Mouse (Mus musculus) heart, postnatal 0 days (tissue): Measurements from ENCODE around the gene Nacc2. TPM values are rescaled to one million over a fixed set of nuclear protein-coding genes. Genes with fewer than 3 reads are reported as not detected.
A peak's percentile ranks its signal among the peaks of the same experiment; 100 is the strongest.

ENCODE experiments used
- ATAC-seq: fragments of 200-750 bp; cut with Nextera tagmentation; 2 replicates; pipeline ENCODE4 v1.8.0; 2017; ENCODE audit warnings: low read depth, moderate number of reproducible peaks, moderate library complexity; ENCODE audit not compliant: insufficient read depth
- DNase-seq: peaks from one replicate; pipeline ENCODE4 v3.0.0-alpha.2; 2016; ENCODE audit warnings: low spot score
- H3K27ac ChIP-seq: fragments of 300-500 bp; sonication (generic); 2 replicates; pipeline ENCODE4 v1.5.1; 2014; ENCODE audit warnings: low read depth, mild to moderate bottlenecking
- H3K27me3 ChIP-seq: fragments of 300-500 bp; sonication (generic); 2 replicates; pipeline ENCODE4 v1.6.1; 2014; ENCODE audit warnings: low read length, mixed read lengths; ENCODE audit not compliant: control insufficient read depth, insufficient read depth
- H3K36me3 ChIP-seq: fragments of 300-500 bp; sonication (generic); replicated peaks from 2 replicates; pipeline ENCODE4 v1.6.1; 2014; ENCODE audit warnings: low read length, mixed read lengths; ENCODE audit not compliant: control insufficient read depth, insufficient read depth
- H3K4me1 ChIP-seq: fragments of 300-500 bp; sonication (generic); 2 replicates; pipeline ENCODE4 v1.6.1; 2014; ENCODE audit warnings: antibody characterized with exemption; ENCODE audit not compliant: control insufficient read depth, insufficient read depth
- H3K4me2 ChIP-seq: fragments of 300-500 bp; sonication (generic); 2 replicates; pipeline ENCODE4 v1.6.1; 2014; ENCODE audit warnings: low read depth, mild to moderate bottlenecking, low read length, moderate library complexity
- H3K4me3 ChIP-seq: fragments of 300-500 bp; sonication (generic); 2 replicates; pipeline ENCODE4 v1.5.1; 2014; ENCODE audit warnings: low read depth, low read length
- H3K9ac ChIP-seq: fragments of 300-500 bp; sonication (generic); replicated peaks from 2 replicates; pipeline ENCODE4 v1.6.1; 2014; ENCODE audit warnings: low read depth, low read length, mixed read lengths
- H3K9me3 ChIP-seq: fragments of 300-500 bp; sonication (generic); replicated peaks from 2 replicates; pipeline ENCODE4 v1.6.1; 2016; ENCODE audit warnings: low read length; ENCODE audit not compliant: control insufficient read depth
- CTCF ChIP-seq: IDR thresholded peaks from 2 replicates; pipeline ENCODE4 v1.5.1; 2016; ENCODE audit warnings: antibody characterized with exemption, control low read depth, low read depth
- EP300 ChIP-seq: IDR thresholded peaks from 2 replicates; pipeline ENCODE4 v1.6.1; 2016; ENCODE audit warnings: antibody characterized with exemption, low read depth
- WGBS: fragments of 180-500 bp; shearing (Covaris S2); extraction: QIAGEN DNeasy Blood & Tissue Kit; methylation state at CpG from one replicate; pipeline ENCODE4 v1.1.7; 2014; 5-methylcytosine and 5-hydroxymethylcytosine counted together
- polyA plus RNA-seq: library from polyadenylated mRNA; unstranded; fragments of >200 nt; fragmentation: Nextera tagmentation; extraction: Ambion mirVana; gene quantifications from 2 replicates; pipeline ENCODE4 v1.2.1, GENCODE M21; 2015
- total RNA-seq: library from RNA; depleted of rRNA; stranded (reverse); fragments of >200 nt; gene quantifications from 2 replicates; pipeline ENCODE4 v1.2.3, GENCODE M21; 2014; ENCODE audit warnings: low replicate concordance

The Nacc2 gene
- total and polyA plus RNA-seq, 2 experiments from 2014 or later = 6.9 to 20.6 TPM

DNA sequence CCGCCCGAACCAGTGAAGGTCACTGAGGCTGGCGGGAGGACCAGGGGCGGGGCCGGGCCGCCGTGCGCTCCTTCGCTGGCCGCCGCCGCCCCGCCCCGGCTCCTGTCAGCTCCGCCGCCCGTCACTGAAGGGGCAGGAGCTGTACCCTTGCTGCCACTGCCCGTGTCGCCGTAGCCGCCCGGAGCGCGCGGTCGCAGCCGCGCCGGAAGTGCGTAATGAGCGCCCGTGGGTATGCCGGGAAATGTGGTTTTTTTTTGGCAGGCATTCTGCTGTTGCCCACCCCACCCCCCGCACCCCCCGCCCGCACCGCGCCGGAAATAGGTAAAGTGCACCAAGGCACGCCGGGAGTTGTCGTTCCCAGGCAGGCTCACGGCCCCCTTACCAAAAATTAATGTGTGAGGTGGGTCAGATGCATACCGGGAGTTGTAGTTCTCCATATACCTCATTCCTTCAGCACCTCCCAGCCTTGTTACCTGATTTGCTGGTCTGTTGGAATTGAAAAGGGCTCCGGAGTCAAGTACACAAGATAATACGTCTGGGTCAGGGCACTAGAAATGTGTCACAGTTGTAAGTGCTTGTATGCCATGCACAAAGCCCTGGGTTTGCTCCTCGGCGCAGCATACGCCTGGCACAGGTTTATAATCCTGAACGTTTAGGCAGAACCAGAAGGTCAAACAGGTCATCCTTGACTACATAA lies 101.3 kb downstream of the Nacc2 start, which contains the start of gene Ubac1:
Ubac1 (minus strand) TSS at position 187 of the 697 bp plus-strand sequence.
- TF ChIP-seq CTCF (no peak), EP300 (no peak; the same call in 1 of the 2 replicates)
- DNase-seq = peak; percentile 93
- H3K4me2 ChIP-seq = peak within 1 kb of the TSS; percentile 96
- H3K9me3 ChIP-seq = no peaks in the 10 kb centered on the region
- H3K4me3 ChIP-seq = peak within 1 kb of the TSS; percentile 90
- no peaks in the 10 kb centered on the region for H3K27me3 ChIP-seq
- ATAC-seq = peak; percentile 95
- H3K4me1 ChIP-seq = peaks cover 26% of the 10 kb centered on the region
- no peaks in the 10 kb centered on the region for H3K36me3 ChIP-seq
- 6% methylated on average over 43 of the region's 50 CpGs for WGBS
- peak within 1 kb of the TSS; percentile 93 for H3K27ac ChIP-seq
- H3K9ac ChIP-seq = peak within 1 kb of the TSS; percentile 64

DNA sequence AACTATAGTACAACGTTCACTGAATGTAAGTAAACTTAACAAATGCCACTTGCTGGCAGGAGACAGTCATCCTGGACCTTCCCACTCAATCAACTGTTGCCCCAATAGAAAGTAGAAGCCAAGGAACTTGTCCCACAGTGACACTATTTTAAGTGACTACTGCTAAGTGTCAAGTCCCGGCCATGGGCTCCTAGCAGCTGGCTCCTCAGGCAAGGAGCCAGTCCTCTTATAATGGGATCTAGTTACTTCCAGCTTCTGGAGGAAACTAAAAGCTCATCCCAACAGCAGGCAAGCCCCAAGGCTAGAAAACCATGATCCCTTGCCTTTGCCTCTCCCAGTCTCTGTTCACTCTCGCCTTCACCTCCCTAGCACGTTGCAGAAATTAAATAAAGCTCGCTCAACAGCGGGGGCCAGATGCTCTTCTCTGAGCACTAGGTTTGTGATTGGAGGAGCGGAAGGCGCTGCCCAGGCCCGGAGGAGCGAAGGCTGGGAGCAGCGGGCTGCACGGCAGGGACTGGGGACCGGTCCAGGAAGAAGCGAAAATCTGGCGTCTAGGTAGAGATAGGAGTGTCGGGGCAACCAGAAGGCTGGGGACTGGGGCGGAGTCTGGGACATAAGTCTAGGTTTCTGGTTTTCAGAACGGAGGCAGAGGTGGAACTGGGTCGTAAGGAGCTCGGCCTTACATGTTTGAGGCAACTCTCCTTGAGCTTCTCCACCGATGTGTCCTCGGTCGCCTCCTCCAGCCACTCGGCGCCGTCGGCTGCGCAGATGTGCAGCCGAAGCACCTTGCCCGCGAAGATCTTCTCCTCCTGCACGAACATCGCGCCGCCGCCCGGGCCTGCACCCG lies 102.1 kb downstream of the Nacc2 start:
- under 1% methylated on average over 37 of the region's 38 CpGs for WGBS
- H3K27me3 ChIP-seq = no peaks in the 10 kb centered on the region
- H3K9ac ChIP-seq = peak overlapping the region; percentile 64
- H3K4me2 ChIP-seq = peak overlapping the region; percentile 96
- ATAC-seq = peak; percentile 43
- TF ChIP-seq CTCF (no peak), EP300 (peak; percentile 50; the same call in 1 of the 2 replicates)
- no peaks in the 10 kb centered on the region for H3K9me3 ChIP-seq
- DNase-seq = peak; percentile 55
- H3K36me3 ChIP-seq = peaks cover 4% of the 10 kb centered on the region; the same call in 1 of the 2 replicates
- peak overlapping the region; percentile 93 for H3K27ac ChIP-seq
- H3K4me3 ChIP-seq = peak overlapping the region; percentile 90
- peaks cover 26% of the 10 kb centered on the region for H3K4me1 ChIP-seq

DNA sequence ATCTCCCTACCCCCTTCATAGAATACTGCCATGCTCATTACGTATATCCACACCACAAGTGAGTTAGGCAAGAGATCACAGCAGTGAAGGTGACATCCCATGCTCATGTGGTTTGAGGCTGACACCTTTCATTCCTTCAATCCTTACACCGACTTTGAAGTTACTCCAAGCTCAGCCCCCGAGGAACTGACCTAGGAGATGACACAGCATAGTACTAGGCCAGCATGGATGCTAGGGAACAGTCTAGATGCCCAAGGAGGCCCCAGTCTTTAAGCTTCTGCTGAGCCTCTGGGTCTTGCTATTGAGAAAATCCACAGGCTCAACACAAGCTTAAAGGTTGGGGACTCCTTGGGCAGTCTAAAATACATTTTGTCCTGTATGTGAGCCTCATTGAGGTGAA lies 103.1 kb downstream of the Nacc2 start:
- WGBS = 62% methylated on average over 3 of the region's 3 CpGs

DNA sequence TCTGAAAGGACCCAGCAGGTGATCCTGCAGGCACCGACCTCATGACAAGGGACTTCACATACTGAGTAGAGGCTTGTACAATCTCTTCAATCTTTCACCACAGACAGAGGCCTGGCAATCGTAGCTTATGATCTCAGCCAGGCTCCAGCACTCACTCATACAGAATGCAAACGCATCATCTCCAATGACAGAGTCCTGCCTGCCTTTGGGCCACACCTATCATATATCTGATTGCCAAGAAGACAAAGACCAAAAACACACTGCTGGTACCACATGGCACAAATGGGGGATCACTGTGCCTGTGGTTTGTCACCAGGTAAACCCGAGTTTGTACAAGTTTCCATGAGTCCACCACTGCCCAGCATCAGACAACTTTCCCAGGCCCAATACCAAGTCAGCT lies 105.7 kb downstream of the Nacc2 start:
- Histone ChIP-seq H3K9ac (no peak overlapping the region), H3K36me3 (peaks cover 39% of the 10 kb centered on the region), H3K4me1 (peaks cover 26% of the 10 kb centered on the region), H3K4me3 (no peak overlapping the region), H3K9me3 (no peaks in the 10 kb centered on the region), H3K27ac (no peak overlapping the region), H3K4me2 (no peak overlapping the region), H3K27me3 (no peaks in the 10 kb centered on the region)
- 55% methylated on average over 4 of the region's 4 CpGs for WGBS
- ATAC-seq (no peak), DNase-seq (no peak)
- TF ChIP-seq EP300 (no peak), CTCF (no peak)

More for the DNA sequence above, 103.1 kb downstream of the Nacc2 start:
- ATAC-seq (no peak), DNase-seq (no peak)
- Histone ChIP-seq H3K4me2 (peak overlapping the region; percentile 96), H3K9ac (no peak overlapping the region), H3K4me3 (no peak overlapping the region), H3K27me3 (no peaks in the 10 kb centered on the region), H3K27ac (0 out of 2 replicates have a peak overlapping the region, but pooled peaks have one; percentile 18), H3K4me1 (peaks cover 26% of the 10 kb centered on the region), H3K36me3 (peaks cover 14% of the 10 kb centered on the region; the same call in 1 of the 2 replicates), H3K9me3 (no peaks in the 10 kb centered on the region)
- TF ChIP-seq EP300 (no peak), CTCF (no peak)

DNA sequence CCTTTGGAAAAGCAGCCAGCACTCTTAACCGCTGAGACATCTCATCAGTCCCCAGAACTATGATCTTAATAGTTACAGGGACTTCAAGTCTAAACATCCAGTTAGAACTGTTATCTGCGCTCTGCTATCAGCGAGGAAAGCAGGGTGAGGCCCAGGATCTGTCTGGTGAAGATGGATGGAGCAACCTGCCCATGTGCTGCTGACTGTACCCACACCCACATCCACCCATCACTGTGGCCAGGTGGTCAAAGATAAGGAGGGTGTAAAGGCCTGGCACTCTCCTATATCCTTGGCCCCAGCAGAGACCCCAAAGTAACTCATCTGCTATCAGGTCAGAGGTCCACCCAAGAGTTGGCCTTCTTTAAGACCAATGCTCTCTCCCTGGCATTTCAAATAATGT lies 109.3 kb downstream of the Nacc2 start:
- Histone ChIP-seq H3K27me3 (no peaks in the 10 kb centered on the region), H3K27ac (no peak overlapping the region), H3K36me3 (peaks cover 75% of the 10 kb centered on the region), H3K4me2 (no peak overlapping the region), H3K9ac (no peak overlapping the region), H3K4me3 (no peak overlapping the region), H3K4me1 (peaks cover 9% of the 10 kb centered on the region; the same call in 1 of the 2 replicates), H3K9me3 (no peaks in the 10 kb centered on the region)
- no peak for ATAC-seq
- no peak for TF ChIP-seq CTCF
- no peak for TF ChIP-seq EP300
- DNase-seq = no peak
- 86% methylated on average over 3 of the region's 3 CpGs for WGBS
